Mouse (Mus musculus) thymus, adult 2 months (tissue): ENCODE results near the gene Tenm4. TPM values are rescaled to one million over a fixed set of nuclear protein-coding genes. Genes with fewer than 3 reads are reported as not detected.

Source experiments
- DNase-seq: peaks from one replicate; pipeline ENCODE4 v3.0.0; 2021
- H3K27ac ChIP-seq: fragments of 200-500 bp; 2 replicates; pipeline ENCODE4 v1.5.1; 2012; ENCODE audit warnings: low read length, control low read depth; ENCODE audit not compliant: control insufficient read depth, insufficient read depth
- H3K27me3 ChIP-seq: fragments of 200-500 bp; 2 replicates; pipeline ENCODE4 v1.6.1; 2012; ENCODE audit warnings: mild to moderate bottlenecking, low read length, moderate library complexity, mixed read lengths; ENCODE audit not compliant: control insufficient read depth, insufficient read depth
- H3K36me3 ChIP-seq: fragments of 200-500 bp; 2 replicates; pipeline ENCODE4 v1.6.1; 2012; ENCODE audit warnings: mild to moderate bottlenecking, low read length, moderate library complexity; ENCODE audit not compliant: control insufficient read depth, insufficient read depth
- H3K4me1 ChIP-seq: fragments of 200-500 bp; replicated peaks from 2 replicates; pipeline ENCODE4 v1.6.1; 2012; ENCODE audit warnings: low read length; ENCODE audit not compliant: control insufficient read depth, insufficient read depth
- H3K4me3 ChIP-seq: fragments of 200-500 bp; 2 replicates; pipeline ENCODE4 v1.5.1; 2012; ENCODE audit warnings: mild to moderate bottlenecking, low read length, control low read depth, moderate library complexity; ENCODE audit not compliant: control insufficient read depth, insufficient read depth
- CTCF ChIP-seq: fragments of 200-500 bp; IDR thresholded peaks from 2 replicates; pipeline ENCODE4 v1.5.1; 2012; ENCODE audit warnings: mild to moderate bottlenecking, control low read depth, low read length, moderate library complexity, borderline replicate concordance; ENCODE audit not compliant: control insufficient read depth, poor library complexity, insufficient read depth; ENCODE audit errors: extremely low read depth
- POLR2A ChIP-seq: fragments of 200-500 bp; IDR thresholded peaks from 2 replicates; pipeline ENCODE4 v1.6.1; 2012; ENCODE audit warnings: mild to moderate bottlenecking, low read length, control low read depth, moderate library complexity; ENCODE audit not compliant: control insufficient read depth, poor library complexity, insufficient read depth; ENCODE audit errors: extremely low read depth
- WGBS: fragments of 180-500 bp; shearing (Covaris S2); methylation state at CpG from one replicate; pipeline ENCODE4 v1.1.7; 2018; 5-methylcytosine and 5-hydroxymethylcytosine counted together
- polyA plus RNA-seq: library from polyadenylated mRNA; depleted of rRNA; stranded (reverse); fragments of >200 nt; gene quantifications from 2 replicates; pipeline ENCODE4 v1.2.3, GENCODE M21; 2012

The Tenm4 gene
- polyA plus RNA-seq, 1 experiment, result 2.7 TPM

DNA sequence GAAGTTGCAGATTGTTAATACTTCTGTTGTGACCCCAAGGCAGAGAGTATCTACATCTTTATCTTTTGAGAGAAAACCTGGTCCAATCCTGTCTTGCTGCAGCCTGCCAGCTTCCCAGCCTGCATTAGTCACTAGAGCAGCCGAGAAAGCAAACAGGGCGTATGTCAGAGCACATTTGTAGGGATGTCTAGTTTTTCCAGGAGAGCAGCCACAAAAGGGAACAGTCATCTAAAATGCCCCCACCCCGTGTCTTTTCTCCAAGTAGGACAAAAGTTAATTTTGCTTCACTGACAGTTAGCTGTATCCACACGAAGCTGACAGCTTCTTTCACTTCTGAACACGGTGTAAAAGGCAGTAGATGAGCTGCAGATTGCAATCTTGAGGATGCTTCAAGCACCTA lies 537.0 kb downstream of the Tenm4 start:
- H3K27ac ChIP-seq, result no peak overlapping the region
- H3K4me1 ChIP-seq, result no peaks in the 10 kb centered on the region
- no peaks in the 10 kb centered on the region for H3K36me3 ChIP-seq
- WGBS, result 84% methylated on average over 5 of the region's 5 CpGs
- no peak for DNase-seq
- TF ChIP-seq POLR2A (no peak), CTCF (no peak)
- no peak overlapping the region for H3K4me3 ChIP-seq
- no peaks in the 10 kb centered on the region for H3K27me3 ChIP-seq

DNA sequence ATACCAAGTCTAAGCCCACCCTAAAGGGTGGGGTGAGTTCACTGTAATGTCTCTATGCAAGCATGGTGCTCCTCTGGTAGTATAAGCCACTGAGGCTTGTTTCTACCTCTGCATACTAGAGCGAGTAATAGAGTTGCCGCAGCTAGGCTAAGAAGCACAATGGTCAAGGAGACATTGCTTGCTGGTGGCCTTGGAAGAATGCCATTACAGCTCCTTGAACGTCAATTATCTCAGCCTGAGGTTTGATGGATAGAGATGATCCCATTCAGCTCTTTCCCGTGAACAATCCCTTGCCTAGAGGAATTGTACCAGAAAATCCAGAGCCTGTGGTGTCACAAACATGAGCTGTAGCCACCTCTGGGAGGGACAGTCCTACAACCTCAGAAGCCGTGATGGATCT lies 537.5 kb downstream of the Tenm4 start:
- TF ChIP-seq CTCF, result no peak
- TF ChIP-seq POLR2A, result no peak
- H3K4me3 ChIP-seq, result no peak overlapping the region
- H3K4me1 ChIP-seq, result no peaks in the 10 kb centered on the region
- H3K27ac ChIP-seq, result no peak overlapping the region
- no peak for DNase-seq
- H3K27me3 ChIP-seq, result no peaks in the 10 kb centered on the region
- no peaks in the 10 kb centered on the region for H3K36me3 ChIP-seq
- 97% methylated on average over 5 of the region's 5 CpGs for WGBS

DNA sequence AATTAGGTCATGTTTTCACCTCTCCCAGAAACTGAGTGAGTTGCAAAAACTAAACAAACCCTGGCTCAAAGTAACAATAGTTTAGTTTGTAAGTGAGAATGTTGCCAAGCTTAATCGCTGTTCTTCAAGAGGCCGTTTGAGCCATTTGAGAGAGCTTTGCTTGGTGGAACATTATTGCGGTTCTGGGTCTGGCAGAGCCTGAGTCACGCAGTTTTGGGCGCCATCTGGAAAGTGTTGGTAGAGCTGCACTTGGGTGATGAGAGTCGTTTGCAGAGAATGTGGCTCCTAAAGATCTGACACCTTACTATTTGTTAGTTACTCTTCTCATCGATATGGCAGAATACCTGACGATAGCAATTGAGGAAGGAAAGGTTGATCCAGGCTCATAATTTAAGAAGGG lies 537.9 kb downstream of the Tenm4 start:
- 97% methylated on average over 8 of the region's 8 CpGs for WGBS
- TF ChIP-seq CTCF (no peak), POLR2A (no peak)
- H3K36me3 ChIP-seq, result no peaks in the 10 kb centered on the region
- no peak overlapping the region for H3K4me3 ChIP-seq
- no peaks in the 10 kb centered on the region for H3K4me1 ChIP-seq
- no peak for DNase-seq
- no peaks in the 10 kb centered on the region for H3K27me3 ChIP-seq
- no peak overlapping the region for H3K27ac ChIP-seq

DNA sequence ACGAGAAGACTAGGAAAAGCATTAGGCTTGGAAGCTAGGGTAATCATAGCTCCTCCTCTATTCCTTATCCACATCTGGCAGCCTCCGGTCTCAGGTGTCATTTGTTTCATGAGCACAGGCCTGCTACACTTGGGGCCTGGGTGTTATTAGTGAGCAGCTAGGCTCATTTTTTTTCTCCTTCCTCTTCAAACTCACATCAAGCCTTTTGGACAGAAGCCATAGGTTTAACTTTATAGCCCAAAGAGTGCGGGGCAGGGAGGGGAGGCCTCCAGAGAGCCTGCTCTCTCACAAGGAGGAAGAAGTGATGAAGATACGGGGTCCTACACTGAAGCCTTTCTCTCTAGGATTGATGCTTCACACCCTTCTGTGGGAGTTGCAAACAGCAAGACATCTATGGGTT lies 538.8 kb downstream of the Tenm4 start:
- no peak for DNase-seq
- no peaks in the 10 kb centered on the region for H3K36me3 ChIP-seq
- no peaks in the 10 kb centered on the region for H3K4me1 ChIP-seq
- H3K27me3 ChIP-seq, result no peaks in the 10 kb centered on the region
- 92% methylated on average over 4 of the region's 4 CpGs for WGBS
- no peak overlapping the region for H3K4me3 ChIP-seq
- TF ChIP-seq POLR2A (no peak), CTCF (no peak)
- H3K27ac ChIP-seq, result no peak overlapping the region

DNA sequence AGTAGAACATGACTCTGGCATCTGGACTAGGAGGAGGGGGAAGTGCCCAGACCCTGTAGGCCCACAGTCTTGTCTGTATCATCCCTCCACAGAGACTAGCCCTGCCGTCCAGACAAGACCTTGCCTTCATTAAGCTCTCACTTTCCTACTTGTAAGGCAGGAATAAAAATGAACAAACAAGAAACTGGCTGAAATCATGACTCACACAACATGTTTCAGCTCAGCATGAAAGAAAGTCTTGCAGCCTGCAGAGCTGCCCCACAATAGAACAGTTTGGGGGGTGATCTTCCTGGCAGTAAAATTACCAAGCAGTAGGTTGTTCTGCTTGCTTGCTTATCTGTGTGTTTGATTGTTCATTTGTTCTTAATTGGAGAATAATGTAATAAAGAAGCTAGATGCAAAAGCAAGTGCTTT lies 539.6 kb downstream of the Tenm4 start:
- DNase-seq, result no peak
- no peaks in the 10 kb centered on the region for H3K36me3 ChIP-seq
- WGBS, result 93% methylated on average over 1 of the region's 1 CpGs
- TF ChIP-seq POLR2A, result no peak
- TF ChIP-seq CTCF, result no peak
- H3K4me3 ChIP-seq, result no peak overlapping the region
- H3K4me1 ChIP-seq, result no peaks in the 10 kb centered on the region
- no peaks in the 10 kb centered on the region for H3K27me3 ChIP-seq
- no peak overlapping the region for H3K27ac ChIP-seq

DNA sequence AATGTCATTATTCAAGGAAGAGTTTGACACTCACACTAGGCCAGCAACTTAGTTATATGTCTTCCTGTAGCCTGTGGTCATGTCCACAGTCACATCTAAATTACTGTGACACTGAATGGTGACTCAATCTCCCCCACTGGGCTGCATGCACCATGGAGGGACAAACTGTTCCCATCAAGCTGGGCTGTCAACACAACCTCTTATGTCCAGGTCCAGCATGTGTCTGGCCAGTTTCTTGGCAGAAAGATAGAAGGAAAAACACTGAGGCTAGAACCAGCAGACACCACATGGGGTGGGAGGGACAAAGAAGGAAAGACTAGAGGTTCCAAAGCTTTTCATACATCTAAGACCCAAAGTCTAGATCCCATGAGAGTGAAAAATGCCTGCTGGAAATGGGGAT lies 541.8 kb downstream of the Tenm4 start:
- H3K4me3 ChIP-seq, result no peak overlapping the region
- H3K27me3 ChIP-seq, result no peaks in the 10 kb centered on the region
- TF ChIP-seq POLR2A, result no peak
- TF ChIP-seq CTCF, result no peak
- no peaks in the 10 kb centered on the region for H3K36me3 ChIP-seq
- DNase-seq, result no peak
- no peaks in the 10 kb centered on the region for H3K4me1 ChIP-seq
- no peak overlapping the region for H3K27ac ChIP-seq

DNA sequence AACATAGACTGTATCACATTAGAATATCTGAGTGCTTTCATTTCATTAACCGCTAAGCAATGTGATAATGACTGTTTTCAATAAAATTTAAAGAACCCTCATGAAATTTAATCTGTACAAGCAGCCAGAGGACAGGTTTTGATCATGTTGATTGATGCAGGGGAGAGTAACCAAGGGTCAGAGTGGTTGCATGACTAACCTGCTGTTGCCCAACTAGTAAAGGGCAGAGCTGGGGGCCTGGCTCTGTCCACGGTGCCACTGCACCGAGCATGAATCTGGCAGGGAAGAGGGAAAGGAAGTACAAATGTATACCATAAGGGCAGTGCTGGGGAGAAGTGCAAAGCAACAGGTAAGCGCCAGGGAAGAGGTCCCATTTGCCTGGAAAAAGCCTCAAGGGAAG lies 545.9 kb downstream of the Tenm4 start:
- no peaks in the 10 kb centered on the region for H3K36me3 ChIP-seq
- no peaks in the 10 kb centered on the region for H3K4me1 ChIP-seq
- H3K4me3 ChIP-seq, result no peak overlapping the region
- no peaks in the 10 kb centered on the region for H3K27me3 ChIP-seq
- no peak for TF ChIP-seq CTCF
- no peak for TF ChIP-seq POLR2A
- WGBS, result 92% methylated on average over 4 of the region's 4 CpGs
- DNase-seq, result no peak
- no peak overlapping the region for H3K27ac ChIP-seq
